Mouse (Mus musculus) liver, adult 2 months (tissue): Measurements from ENCODE around the gene Gm29609.

Experiments
- CTCF ChIP-seq: fragments of 200-500 bp; IDR thresholded peaks from 2 replicates; pipeline ENCODE4 v1.5.1; 2011; ENCODE audit warnings: low read depth, low read length, control low read depth
- POLR2A ChIP-seq: fragments of 200-500 bp; IDR thresholded peaks from 2 replicates; pipeline ENCODE4 v1.6.1; 2011; ENCODE audit warnings: low read length, control low read depth; ENCODE audit not compliant: insufficient read depth; ENCODE audit errors: extremely low read depth

- TF ChIP-seq CTCF (no peak), POLR2A (no peak)
Observed at GRCm38 (mm10) chr5:31203866-31204265, 24.2 kb upstream of the Gm29609 start.
